Mouse (Mus musculus) limb, embryonic 10.5 days (tissue): ENCODE results near the gene Slc26a3. TPM values are rescaled to one million over a fixed set of nuclear protein-coding genes. Genes with fewer than 3 reads are reported as not detected.
A peak's percentile ranks its signal among the peaks of the same experiment; 100 is the strongest.

ENCODE experiments used
- DNase-seq: peaks from one replicate; pipeline ENCODE4 v3.0.0-alpha.2; 2017; ENCODE audit warnings: low spot score
- H3K27ac ChIP-seq: fragments of 300-500 bp; sonication (generic); 2 replicates; pipeline ENCODE4 v1.5.1; 2016; ENCODE audit warnings: mild to moderate bottlenecking
- H3K27me3 ChIP-seq: fragments of 300-500 bp; sonication (generic); 2 replicates; pipeline ENCODE4 v1.6.1; 2016; ENCODE audit warnings: low read depth, mild to moderate bottlenecking; ENCODE audit not compliant: poor library complexity, severe bottlenecking
- H3K36me3 ChIP-seq: fragments of 300-500 bp; sonication (generic); 2 replicates; pipeline ENCODE4 v1.6.1; 2016; ENCODE audit warnings: mild to moderate bottlenecking, moderate library complexity
- H3K4me1 ChIP-seq: fragments of 300-500 bp; sonication (generic); 2 replicates; pipeline ENCODE4 v1.6.1; 2016
- H3K4me3 ChIP-seq: fragments of 300-500 bp; sonication (generic); 2 replicates; pipeline ENCODE4 v1.5.1; 2016; ENCODE audit warnings: mild to moderate bottlenecking, moderate library complexity
- H3K9me3 ChIP-seq: fragments of 300-500 bp; sonication (generic); replicated peaks from 2 replicates; pipeline ENCODE4 v1.6.1; 2016; ENCODE audit warnings: mild to moderate bottlenecking
- WGBS: fragments of 180-500 bp; shearing (Covaris S2); methylation state at CpG from one replicate; pipeline ENCODE4 v1.1.7; 2016; 5-methylcytosine and 5-hydroxymethylcytosine counted together
- polyA plus RNA-seq: library from polyadenylated mRNA; unstranded; fragments of >200 nt; fragmentation: Nextera tagmentation; extraction: Ambion mirVana; gene quantifications from 2 replicates; pipeline ENCODE4 v1.2.1, GENCODE M21; 2016

The Slc26a3 gene
- polyA plus RNA-seq, result not detected in 2 replicates

DNA sequence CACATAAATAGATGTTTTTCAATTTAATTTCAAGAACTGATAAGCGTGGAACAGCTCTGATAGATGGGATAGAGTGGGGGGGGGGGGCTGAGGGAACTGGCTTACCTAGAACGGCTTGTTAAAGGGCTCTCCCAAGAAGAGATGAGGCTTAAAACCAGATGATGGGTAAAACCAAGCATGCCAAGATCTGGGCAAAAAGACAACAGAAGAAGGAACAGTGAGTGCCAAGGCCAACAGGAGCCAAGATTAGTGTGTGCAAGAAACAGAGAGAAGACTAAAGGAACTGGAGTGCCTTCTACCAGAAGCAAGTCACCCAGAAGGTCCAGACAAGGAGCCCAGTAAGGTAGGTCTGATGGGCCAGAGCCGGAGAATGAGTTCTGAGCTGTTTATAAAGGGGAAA lies at the start of gene Slc26a3:
Slc26a3 (plus strand) TSS at position 301 of the 400 bp plus-strand sequence.
- no peaks in the 10 kb centered on the region for H3K27me3 ChIP-seq
- H3K36me3 ChIP-seq, result no peaks in the 10 kb centered on the region
- H3K4me1 ChIP-seq, result no peaks in the 10 kb centered on the region
- H3K27ac ChIP-seq, result no peak within 1 kb of the TSS
- H3K4me3 ChIP-seq, result no peak within 1 kb of the TSS
- no peak for DNase-seq
- 89% methylated on average over 3 of the region's 3 CpGs for WGBS
- H3K9me3 ChIP-seq, result no peaks in the 10 kb centered on the region

DNA sequence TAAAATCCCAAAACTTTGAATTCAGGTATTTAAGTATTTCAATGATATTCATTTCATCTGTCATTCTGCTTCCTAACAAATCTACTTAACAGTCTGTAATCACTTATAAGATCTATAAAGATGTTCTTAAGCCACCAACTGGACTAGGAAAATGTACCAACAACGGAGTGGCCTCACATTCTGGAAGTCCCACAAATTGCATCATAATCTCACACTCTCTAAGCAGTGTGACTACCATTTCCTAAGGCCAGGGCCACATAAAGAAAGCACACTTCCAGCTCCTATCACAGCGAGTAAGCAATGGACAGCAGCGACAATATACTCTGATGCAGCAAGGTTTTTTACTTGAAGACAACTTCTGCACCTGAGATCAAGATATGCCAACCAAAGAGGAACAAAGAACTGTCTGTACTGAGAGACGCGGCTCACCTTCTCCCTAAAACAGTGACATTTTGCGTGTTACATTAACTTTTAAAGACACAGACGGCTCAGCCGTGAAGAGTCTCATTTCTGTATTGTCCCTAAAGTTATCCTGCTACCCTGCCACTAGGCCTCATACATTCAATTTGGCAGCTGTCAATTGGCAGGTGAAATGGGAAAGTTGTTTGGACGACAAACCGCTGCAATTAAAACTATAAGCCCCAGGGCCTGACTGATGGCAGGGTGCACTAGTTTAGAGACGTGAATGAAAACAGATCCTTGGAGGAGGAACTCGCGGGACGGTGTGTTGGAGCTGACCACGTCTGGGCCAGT lies 40.3 kb upstream of the Slc26a3 start:
- Histone ChIP-seq H3K27me3 (no peaks in the 10 kb centered on the region), H3K27ac (peak overlapping the region; percentile 93), H3K4me1 (peaks cover 8% of the 10 kb centered on the region), H3K4me3 (peak overlapping the region; percentile 95), H3K9me3 (no peaks in the 10 kb centered on the region), H3K36me3 (peaks cover 35% of the 10 kb centered on the region)
- WGBS, result 32% methylated on average over 15 of the region's 15 CpGs
- no peak for DNase-seq

DNA sequence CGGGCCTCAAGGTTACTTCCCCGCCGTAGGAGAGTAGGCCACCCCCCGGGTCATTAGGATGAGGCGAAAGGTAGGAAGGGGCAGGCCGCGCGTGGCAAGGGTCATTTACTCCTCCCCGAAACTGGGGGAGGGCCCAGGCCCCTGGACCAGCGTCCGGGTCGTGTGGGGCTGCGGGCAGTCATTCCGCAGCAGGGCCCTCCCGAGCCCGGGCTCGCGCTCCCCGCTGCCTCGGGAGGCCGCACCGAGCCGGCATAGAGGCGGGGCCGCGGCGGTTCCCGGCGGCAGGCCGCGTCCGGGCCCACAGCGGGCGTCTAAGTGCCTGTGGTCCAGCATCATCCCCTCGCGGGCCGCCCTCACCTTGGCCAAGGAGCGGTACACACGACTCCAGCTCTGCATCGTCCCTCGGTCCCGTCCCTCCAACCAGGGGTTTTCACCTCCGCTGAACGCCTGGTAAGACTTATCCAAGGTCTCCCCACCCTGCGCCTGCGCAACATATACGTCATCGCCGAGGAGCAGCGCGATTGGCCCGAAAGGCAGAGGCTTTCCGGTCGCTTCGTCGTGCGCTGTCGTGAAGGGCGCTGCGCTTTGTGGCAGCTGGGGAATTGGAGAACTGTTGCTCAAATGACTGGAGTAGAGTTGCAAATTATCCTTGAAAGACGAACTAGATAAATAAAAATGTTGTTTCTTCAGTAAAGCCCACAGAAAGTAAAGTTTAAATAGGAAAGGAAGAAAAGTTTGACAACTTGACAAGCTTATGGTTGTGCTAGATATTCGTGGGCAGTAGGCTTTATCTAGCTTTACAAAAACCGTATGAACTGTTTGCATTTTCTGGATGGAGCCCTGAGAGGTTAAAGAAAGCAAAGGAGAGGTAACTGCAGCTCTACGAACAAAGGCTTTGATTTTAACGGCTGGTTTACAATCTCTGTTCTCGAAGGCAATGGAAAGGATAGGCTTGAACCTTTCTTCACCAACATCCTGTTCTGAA lies 39.4 kb upstream of the Slc26a3 start, which contains the start of gene Dld:
Dld (minus strand) TSS at position 510 of the 985 bp plus-strand sequence.
- DNase-seq, result peak; percentile 96
- 5% methylated on average over 66 of the region's 66 CpGs for WGBS
- no peaks in the 10 kb centered on the region for H3K9me3 ChIP-seq

DNA sequence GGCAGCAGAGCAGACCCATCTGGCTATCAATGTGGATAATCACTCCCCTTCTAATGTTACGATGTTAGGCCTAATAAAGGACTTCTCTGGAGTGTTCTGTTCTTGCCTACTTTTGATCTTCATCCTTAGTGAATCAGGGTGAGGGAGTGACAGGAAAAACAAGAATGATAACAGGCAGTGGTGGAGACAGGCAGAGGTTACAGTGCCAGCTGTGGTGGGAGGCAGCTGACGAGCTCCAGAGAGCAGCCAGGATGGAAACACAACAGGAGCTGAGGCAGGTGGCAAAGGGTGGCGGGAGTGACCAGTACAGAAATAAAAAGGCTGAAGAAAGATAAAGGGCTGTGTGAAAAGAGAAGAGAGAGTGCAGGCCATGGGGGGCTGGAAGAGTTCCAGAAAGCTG lies 24.2 kb upstream of the Slc26a3 start:
- Histone ChIP-seq H3K27me3 (no peaks in the 10 kb centered on the region), H3K4me1 (no peaks in the 10 kb centered on the region), H3K27ac (no peak overlapping the region), H3K36me3 (no peaks in the 10 kb centered on the region), H3K4me3 (no peak overlapping the region), H3K9me3 (no peaks in the 10 kb centered on the region)
- 62% methylated on average over 3 of the region's 3 CpGs for WGBS
- DNase-seq, result no peak

More for the DNA sequence above, 39.4 kb upstream of the Slc26a3 start, which contains the start of gene Dld:
- peaks cover 8% of the 10 kb centered on the region for H3K4me1 ChIP-seq
- H3K36me3 ChIP-seq, result peaks cover 31% of the 10 kb centered on the region
- peak within 1 kb of the TSS; percentile 95 for H3K4me3 ChIP-seq
- H3K27ac ChIP-seq, result peak within 1 kb of the TSS; percentile 93
- H3K27me3 ChIP-seq, result no peaks in the 10 kb centered on the region

DNA sequence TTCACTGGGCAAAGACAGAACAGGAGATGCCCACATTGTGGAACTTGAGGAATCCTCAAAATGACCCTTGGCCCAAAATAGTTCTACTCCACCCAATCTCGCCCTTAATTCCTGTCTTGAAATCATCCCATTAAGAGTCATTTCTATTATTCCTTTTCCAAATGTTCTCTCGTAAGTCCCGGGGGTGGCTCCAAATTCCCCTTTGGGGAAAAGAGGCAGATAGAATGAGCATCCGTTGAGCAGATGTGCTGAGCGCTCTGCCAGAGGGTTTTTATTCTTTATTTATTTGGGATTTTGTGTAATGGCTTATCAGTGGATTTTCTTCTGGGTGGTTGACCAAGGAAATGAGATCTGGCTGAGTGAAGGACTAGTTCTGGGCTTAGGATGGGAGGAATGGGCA lies 22.9 kb upstream of the Slc26a3 start:
- no peaks in the 10 kb centered on the region for H3K36me3 ChIP-seq
- no peak overlapping the region for H3K4me3 ChIP-seq
- DNase-seq, result no peak
- WGBS, result 85% methylated on average over 5 of the region's 5 CpGs
- no peaks in the 10 kb centered on the region for H3K27me3 ChIP-seq
- H3K9me3 ChIP-seq, result no peaks in the 10 kb centered on the region
- no peaks in the 10 kb centered on the region for H3K4me1 ChIP-seq
- no peak overlapping the region for H3K27ac ChIP-seq

DNA sequence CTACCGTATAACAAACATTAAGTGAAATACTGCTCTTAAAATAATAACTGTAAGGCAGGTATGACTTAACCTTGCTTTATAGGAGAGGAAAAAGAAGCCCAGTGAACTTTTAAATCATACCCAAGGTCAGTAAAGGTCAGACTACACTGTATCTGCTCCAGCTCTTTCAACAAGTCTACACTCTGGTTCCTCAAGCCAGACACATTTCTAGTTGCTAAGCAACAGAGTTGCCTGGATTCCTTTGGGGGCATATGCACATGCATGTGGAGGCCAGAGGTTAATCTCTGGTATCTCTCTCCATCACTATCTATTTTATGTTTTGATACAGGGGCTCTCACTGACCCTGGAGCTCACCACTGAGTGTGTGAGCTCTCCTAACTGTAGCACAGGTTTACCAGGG lies 21.6 kb upstream of the Slc26a3 start:
- WGBS, result 93% methylated on average over 1 of the region's 1 CpGs
- Histone ChIP-seq H3K4me1 (no peaks in the 10 kb centered on the region), H3K36me3 (no peaks in the 10 kb centered on the region), H3K9me3 (no peaks in the 10 kb centered on the region), H3K27me3 (no peaks in the 10 kb centered on the region), H3K4me3 (no peak overlapping the region), H3K27ac (no peak overlapping the region)
- no peak for DNase-seq

DNA sequence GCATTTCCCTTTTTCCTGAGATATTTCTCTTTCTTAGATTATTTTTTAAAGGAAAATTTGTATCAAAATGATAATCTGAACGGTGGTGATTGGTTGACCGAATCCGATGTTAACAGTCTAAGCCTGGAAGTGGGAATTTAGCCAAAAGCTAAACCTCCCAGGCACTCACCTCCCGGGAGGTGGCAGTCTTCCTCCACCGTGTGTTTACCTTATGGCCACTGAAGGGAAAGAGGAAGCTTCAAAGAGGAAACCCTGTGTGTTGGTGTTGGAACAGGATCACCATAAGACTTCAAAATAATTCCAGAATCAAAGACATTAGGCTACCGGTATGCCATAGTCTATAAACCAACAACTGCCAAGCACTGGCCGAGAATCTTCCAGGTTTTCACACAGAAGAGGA lies 21.0 kb upstream of the Slc26a3 start:
- Histone ChIP-seq H3K4me1 (no peaks in the 10 kb centered on the region), H3K27ac (no peak overlapping the region), H3K4me3 (no peak overlapping the region), H3K9me3 (no peaks in the 10 kb centered on the region), H3K36me3 (no peaks in the 10 kb centered on the region), H3K27me3 (no peaks in the 10 kb centered on the region)
- WGBS, result 88% methylated on average over 7 of the region's 7 CpGs
- no peak for DNase-seq

DNA sequence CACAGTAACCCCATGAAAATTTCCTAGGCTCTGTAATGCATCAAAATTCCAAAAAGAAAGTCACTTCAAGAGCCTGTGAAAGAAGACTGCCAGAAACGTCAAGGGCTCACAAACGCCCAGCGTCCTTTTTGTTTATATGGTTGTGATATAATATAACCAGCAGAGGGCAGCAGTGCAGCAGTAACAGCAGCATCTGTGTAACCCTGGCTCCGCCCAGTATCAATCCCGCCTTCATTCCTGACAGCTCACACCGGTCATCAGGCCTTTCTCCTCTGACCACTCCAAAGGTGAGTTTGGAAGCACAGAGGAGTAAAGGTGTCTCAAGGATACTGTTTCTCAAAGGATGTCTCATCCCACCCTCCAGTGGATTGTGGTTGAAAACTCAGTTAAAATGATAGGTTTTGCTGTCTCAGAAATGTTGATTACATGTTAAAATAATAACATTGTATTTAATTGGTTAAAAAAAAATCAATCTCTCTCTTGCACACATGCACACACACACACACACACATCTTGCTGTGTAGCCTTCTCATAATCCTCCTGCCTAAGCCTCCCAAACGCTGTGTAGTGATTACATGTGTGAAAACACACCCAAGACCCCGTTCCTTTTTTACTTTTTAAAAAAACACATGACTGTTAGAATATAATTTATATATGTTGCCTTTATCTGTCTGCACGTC lies 15.9 kb upstream of the Slc26a3 start:
- no peak overlapping the region for H3K27ac ChIP-seq
- H3K9me3 ChIP-seq, result no peaks in the 10 kb centered on the region
- peak; percentile 59 for DNase-seq
- H3K4me3 ChIP-seq, result no peak overlapping the region
- peaks cover 22% of the 10 kb centered on the region for H3K4me1 ChIP-seq
- H3K27me3 ChIP-seq, result no peaks in the 10 kb centered on the region
- 47% methylated on average over 9 of the region's 9 CpGs for WGBS
- H3K36me3 ChIP-seq, result no peaks in the 10 kb centered on the region

DNA sequence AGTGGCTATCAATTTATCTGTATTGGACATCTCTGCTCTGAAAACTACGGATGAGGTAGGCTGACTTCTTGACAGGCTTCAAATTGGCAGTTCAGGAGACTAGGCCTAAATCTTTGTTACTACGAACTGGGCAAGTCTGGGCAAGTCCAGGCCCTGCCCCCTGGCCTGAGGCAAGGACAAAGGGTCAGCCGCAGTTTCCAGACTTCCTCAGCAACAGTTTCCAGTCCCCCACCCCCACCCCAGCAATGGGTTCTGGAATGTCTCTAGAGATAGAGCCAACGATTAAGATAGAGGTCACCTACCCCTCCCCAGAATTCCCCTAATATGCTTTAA lies 15.4 kb upstream of the Slc26a3 start:
- no peak overlapping the region for H3K4me3 ChIP-seq
- H3K36me3 ChIP-seq, result no peaks in the 10 kb centered on the region
- H3K27ac ChIP-seq, result no peak overlapping the region
- H3K9me3 ChIP-seq, result no peaks in the 10 kb centered on the region
- peaks cover 22% of the 10 kb centered on the region for H3K4me1 ChIP-seq
- no peak for DNase-seq
- no peaks in the 10 kb centered on the region for H3K27me3 ChIP-seq
- WGBS, result 68% methylated on average over 4 of the region's 4 CpGs

DNA sequence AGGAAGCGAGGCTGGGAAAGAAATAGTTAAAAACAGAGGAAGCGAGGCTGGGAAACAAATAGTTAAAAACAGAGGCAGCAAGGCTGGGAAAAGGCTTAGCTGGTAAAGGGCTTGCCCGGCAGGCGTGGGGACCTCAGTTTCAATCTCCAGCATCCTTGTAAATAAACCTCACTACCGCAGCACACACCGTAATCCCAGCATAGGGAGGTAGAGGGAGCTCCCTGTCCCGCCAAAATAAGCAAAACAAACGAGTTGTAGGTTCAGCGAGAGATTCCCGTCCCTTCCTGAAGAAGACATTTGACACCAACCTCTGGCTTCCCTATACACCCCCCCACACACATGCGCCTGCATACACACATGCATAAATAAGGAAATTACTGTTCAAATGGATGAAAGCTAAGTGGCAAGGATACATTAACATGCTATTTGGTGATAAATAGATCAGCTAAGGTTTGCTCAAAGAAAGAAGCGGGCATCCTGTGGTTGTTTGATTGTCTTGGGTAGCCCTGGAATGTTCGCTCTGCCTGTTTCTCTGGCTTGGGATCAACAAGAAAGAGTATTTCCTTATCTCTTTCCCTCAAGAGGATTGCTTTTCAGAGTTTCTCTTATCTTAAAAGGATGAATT lies 14.2 kb upstream of the Slc26a3 start:
- Histone ChIP-seq H3K4me1 (peaks cover 22% of the 10 kb centered on the region), H3K36me3 (no peaks in the 10 kb centered on the region), H3K4me3 (peak overlapping the region; percentile 44), H3K27me3 (no peaks in the 10 kb centered on the region), H3K27ac (peak overlapping the region; percentile 66; the same call in 1 of the 2 replicates), H3K9me3 (no peaks in the 10 kb centered on the region)
- 15% methylated on average over 13 of the region's 13 CpGs for WGBS
- peak; percentile 62 for DNase-seq

DNA sequence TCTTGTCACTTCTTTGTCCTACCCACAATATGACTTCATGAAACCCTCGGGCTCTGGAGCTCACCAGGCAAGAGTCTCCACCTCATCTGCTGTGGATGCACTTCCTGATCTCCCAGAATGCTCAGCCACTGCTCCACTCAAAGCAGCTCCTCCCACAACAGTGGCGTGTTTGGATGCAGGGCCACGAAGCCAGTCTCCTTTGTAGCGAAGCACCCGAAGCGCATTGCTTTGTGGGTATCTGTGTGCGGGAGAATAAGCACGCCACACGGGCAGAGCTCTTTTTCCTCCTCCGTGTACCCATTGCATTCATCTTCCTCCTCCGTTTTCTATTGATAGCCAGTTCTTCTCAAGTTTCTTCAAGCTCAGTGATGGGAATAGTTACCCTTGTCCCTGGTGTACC lies 13.4 kb upstream of the Slc26a3 start:
- Histone ChIP-seq H3K9me3 (no peaks in the 10 kb centered on the region), H3K36me3 (no peaks in the 10 kb centered on the region), H3K27ac (peak overlapping the region; percentile 66; the same call in 1 of the 2 replicates), H3K4me1 (peaks cover 22% of the 10 kb centered on the region), H3K4me3 (no peak overlapping the region), H3K27me3 (no peaks in the 10 kb centered on the region)
- 87% methylated on average over 11 of the region's 11 CpGs for WGBS
- no peak for DNase-seq

DNA sequence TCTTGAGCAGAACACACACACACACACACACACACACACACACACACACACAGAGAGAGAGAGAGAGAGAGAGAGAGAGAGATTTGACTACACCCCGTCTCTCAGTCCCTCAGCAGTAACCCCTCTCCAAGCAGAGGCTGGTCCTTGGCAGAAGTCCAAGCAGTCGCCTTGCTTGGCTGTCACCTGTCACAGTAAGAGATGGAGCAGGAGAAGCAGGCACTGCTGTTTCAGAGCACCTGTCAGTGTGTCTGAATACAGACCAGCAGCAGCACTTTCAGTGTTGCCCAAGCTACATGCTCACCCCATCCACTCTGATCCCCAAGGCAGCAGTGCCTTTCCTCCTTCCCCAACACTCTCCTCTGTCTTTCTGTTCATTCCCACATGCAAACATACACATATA lies 9.8 kb upstream of the Slc26a3 start:
- 40% methylated on average over 2 of the region's 2 CpGs for WGBS
- Histone ChIP-seq H3K9me3 (no peaks in the 10 kb centered on the region), H3K4me1 (peaks cover 13% of the 10 kb centered on the region), H3K27me3 (no peaks in the 10 kb centered on the region), H3K27ac (no peak overlapping the region), H3K36me3 (no peaks in the 10 kb centered on the region), H3K4me3 (no peak overlapping the region)
- no peak for DNase-seq
